Mouse (Mus musculus): Measurements from ENCODE around the gene Gtf2i. TPM values are rescaled to one million over a fixed set of nuclear protein-coding genes. Genes with fewer than 3 reads are reported as not detected.

The Gtf2i gene
- total and polyA plus RNA-seq, 3 experiments: 28.4 to 60.9 (median 42.2) TPM

GRCm38 (mm10) chr5:134233244-134233651, 81.3 kb downstream of the Gtf2i start (continued):
- TF ChIP-seq ZKSCAN1 (IDR thresholded peaks at IDR 0.05; ENCODE audit: borderline replicate concordance, low read depth, low read length) (no peak), GABPA (IDR thresholded peaks at IDR 0.05; ENCODE audit: insufficient replicate concordance, low read depth, low read length) (no peak), SIN3A (IDR thresholded peaks at IDR 0.05; ENCODE audit: low read length) (no peak; the same call in 1 of the 2 replicates), MAFK (IDR thresholded peaks at IDR 0.05; ENCODE audit: insufficient replicate concordance, low read length) (0 out of 2 replicates have a peak, but pooled peaks have one; percentile 10), MXI1 (IDR thresholded peaks at IDR 0.05; ENCODE audit: low read depth, low read length) (peak; percentile 45; the same call in 1 of the 2 replicates), CTCF (conservative IDR thresholded peaks at IDR 0.05 in 1 of 2, IDR thresholded peaks at IDR 0.05 in 1 of 2; ENCODE audit: low read depth in 2 of 2, low read length in 2 of 2) (no peak)

- Histone ChIP-seq H3K27ac (ENCODE audit: insufficient read depth, low read depth) (peak overlapping the region; percentile 96), H3K36me3 (replicated peaks in 1 of 2; ENCODE audit: control insufficient read depth in 1 of 2, insufficient read depth in 1 of 2, low read length in 1 of 2) (peaks cover 9 to 23% of the 10 kb centered on the region in 2 experiments), H3K27me3 (replicated peaks) (no peaks in the 10 kb centered on the region), H3K9me3 (replicated peaks; ENCODE audit: low read length) (no peaks in the 10 kb centered on the region), H3K9ac (ENCODE audit: insufficient read depth, low read depth) (peak overlapping the region; percentile 68), H3K4me2 (ENCODE audit: insufficient read depth, low read depth, poor library complexity, severe bottlenecking) (peak overlapping the region; percentile 64), H3K79me2 (replicated peaks; ENCODE audit: control insufficient read depth, extremely low read depth, insufficient read depth, poor library complexity, severe bottlenecking) (peaks cover 4% of the 10 kb centered on the region; the same call in 1 of the 2 replicates), H3K4me1 (ENCODE audit: control insufficient read depth in 1 of 2, insufficient read depth in 2 of 2) (peaks cover 46 to 69% of the 10 kb centered on the region in 2 experiments), H3K4me3 (replicated peaks in 1 of 3; ENCODE audit: low read depth in 2 of 3, low read length in 2 of 3, poor library complexity in 1 of 3) (peak overlapping the region in 1 of 3 experiments; percentile 5)
- dilution Hi-C loops (cut with MboI; ENCODE audit: extremely low pct_ligation_motif_present, extremely low pct_unique_long_range_greater_than_20kb, low sequenced_read_pairs): no loop called here
- in situ Hi-C loops (cut with MboI; ENCODE audit: low pct_ligation_motif_present, low pct_unique_long_range_greater_than_20kb, low sequenced_read_pairs): no loop called here
- TF ChIP-seq EP300 (IDR thresholded peaks at IDR 0.05; ENCODE audit: low read length): peak; percentile 97
- TF ChIP-seq CHD1 (IDR thresholded peaks at IDR 0.05; ENCODE audit: low read depth, low read length): peak; percentile 49; the same call in 1 of the 2 replicates
- no peak for TF ChIP-seq USF2 (conservative IDR thresholded peaks at IDR 0.05; ENCODE audit: low read depth, low read length)
- TF ChIP-seq E2F4 (IDR thresholded peaks at IDR 0.05; ENCODE audit: insufficient replicate concordance, low read depth, low read length): no peak
- peak; percentile 12; the same call in 1 of the 2 replicates for TF ChIP-seq NRF1 (IDR thresholded peaks at IDR 0.05; ENCODE audit: low read depth, low read length)
- TF ChIP-seq MAX (IDR thresholded peaks at IDR 0.05; ENCODE audit: low read length): peak; percentile 79
- 0 out of 2 replicates have a peak, but pooled peaks have one; percentile 50 for TF ChIP-seq JUND (conservative IDR thresholded peaks at IDR 0.05; ENCODE audit: low read depth, low read length)
- TF ChIP-seq JUN (IDR thresholded peaks at IDR 0.05; ENCODE audit: insufficient read depth, low read depth, low read length): no peak
- TF ChIP-seq MEF2A (IDR thresholded peaks at IDR 0.05; ENCODE audit: borderline replicate concordance, low read depth, low read length): peak; percentile 95
- TF ChIP-seq ZMIZ1 (IDR thresholded peaks at IDR 0.05; ENCODE audit: low read depth, low read length): peak; percentile 25; the same call in 1 of the 2 replicates
- TF ChIP-seq RAD21 (IDR thresholded peaks at IDR 0.05; ENCODE audit: low read depth, low read length): no peak; the same call in none of the 2 replicates
- TF ChIP-seq ETS1 (conservative IDR thresholded peaks at IDR 0.05; ENCODE audit: low read depth, low read length): peak; percentile 97
- 0 out of 2 replicates have a peak, but pooled peaks have one; percentile 50 for TF ChIP-seq TBP (conservative IDR thresholded peaks at IDR 0.05; ENCODE audit: low read depth, low read length)
- TF ChIP-seq RCOR1 (conservative IDR thresholded peaks at IDR 0.05; ENCODE audit: low read depth, low read length): peak; percentile 91
- TF ChIP-seq IRF4 (IDR thresholded peaks at IDR 0.05; ENCODE audit: low read depth, low read length): peak; percentile 96
- peak; percentile 57; the same call in 1 of the 2 replicates for TF ChIP-seq MXI1 (IDR thresholded peaks at IDR 0.05; ENCODE audit: low read depth, low read length)
- TF ChIP-seq PAX5 (IDR thresholded peaks at IDR 0.05; ENCODE audit: low read length): no peak
- peak; percentile 77 for TF ChIP-seq ELF1 (IDR thresholded peaks at IDR 0.05; ENCODE audit: low read depth, low read length)
- no peak for TF ChIP-seq GABPA (IDR thresholded peaks at IDR 0.05; ENCODE audit: insufficient replicate concordance, low read depth, low read length)
- peak; percentile 79 for TF ChIP-seq POLR2AphosphoS2 (IDR thresholded peaks at IDR 0.05; ENCODE audit: low read depth, low read length)
- no peak; the same call in none of the 2 replicates for TF ChIP-seq HCFC1 (IDR thresholded peaks at IDR 0.05; ENCODE audit: low read depth, low read length)
- TF ChIP-seq NELFE (IDR thresholded peaks at IDR 0.05; ENCODE audit: low read depth, low read length): peak; percentile 0; the same call in 1 of the 2 replicates
- TF ChIP-seq TCF12 (IDR thresholded peaks at IDR 0.05; ENCODE audit: low read depth, low read length): peak; percentile 99
- peak; percentile 86 for TF ChIP-seq CHD2 (IDR thresholded peaks at IDR 0.05; ENCODE audit: low read length)
- 0 out of 2 replicates have a peak, but pooled peaks have one; percentile 56 for TF ChIP-seq KAT2A (IDR thresholded peaks at IDR 0.05; ENCODE audit: insufficient replicate concordance, low read length)
- TF ChIP-seq MAFK (IDR thresholded peaks at IDR 0.05; ENCODE audit: insufficient replicate concordance, low read length): peak; percentile 52
- TF ChIP-seq ZNF384 (IDR thresholded peaks at IDR 0.05; ENCODE audit: low read depth, low read length): peak; percentile 43
- peak; percentile 81 for TF ChIP-seq SIN3A (IDR thresholded peaks at IDR 0.05; ENCODE audit: low read length)
- TF ChIP-seq BHLHE40 (IDR thresholded peaks at IDR 0.05; ENCODE audit: low read depth, low read length): peak; percentile 99
- peak; percentile 81; the same call in 1 of the 2 replicates for TF ChIP-seq UBTF (IDR thresholded peaks at IDR 0.05; ENCODE audit: low read depth, low read length)
- peak; percentile 94 for TF ChIP-seq MYC (IDR thresholded peaks at IDR 0.05; ENCODE audit: low read depth, low read length)
- TF ChIP-seq MAZ (IDR thresholded peaks at IDR 0.05; ENCODE audit: low read depth, low read length): peak; percentile 94
- DNase-seq (ENCODE audit: extremely low read depth): peak; percentile 91
These were observed 82.0 kb downstream of the Gtf2i start for GRCm38 (mm10) chr5:134232568-134232967.

Data from CH12.LX (cell line).